Mouse (Mus musculus): ENCODE results near the gene Slc27a3.

The Slc27a3 gene

DNA sequence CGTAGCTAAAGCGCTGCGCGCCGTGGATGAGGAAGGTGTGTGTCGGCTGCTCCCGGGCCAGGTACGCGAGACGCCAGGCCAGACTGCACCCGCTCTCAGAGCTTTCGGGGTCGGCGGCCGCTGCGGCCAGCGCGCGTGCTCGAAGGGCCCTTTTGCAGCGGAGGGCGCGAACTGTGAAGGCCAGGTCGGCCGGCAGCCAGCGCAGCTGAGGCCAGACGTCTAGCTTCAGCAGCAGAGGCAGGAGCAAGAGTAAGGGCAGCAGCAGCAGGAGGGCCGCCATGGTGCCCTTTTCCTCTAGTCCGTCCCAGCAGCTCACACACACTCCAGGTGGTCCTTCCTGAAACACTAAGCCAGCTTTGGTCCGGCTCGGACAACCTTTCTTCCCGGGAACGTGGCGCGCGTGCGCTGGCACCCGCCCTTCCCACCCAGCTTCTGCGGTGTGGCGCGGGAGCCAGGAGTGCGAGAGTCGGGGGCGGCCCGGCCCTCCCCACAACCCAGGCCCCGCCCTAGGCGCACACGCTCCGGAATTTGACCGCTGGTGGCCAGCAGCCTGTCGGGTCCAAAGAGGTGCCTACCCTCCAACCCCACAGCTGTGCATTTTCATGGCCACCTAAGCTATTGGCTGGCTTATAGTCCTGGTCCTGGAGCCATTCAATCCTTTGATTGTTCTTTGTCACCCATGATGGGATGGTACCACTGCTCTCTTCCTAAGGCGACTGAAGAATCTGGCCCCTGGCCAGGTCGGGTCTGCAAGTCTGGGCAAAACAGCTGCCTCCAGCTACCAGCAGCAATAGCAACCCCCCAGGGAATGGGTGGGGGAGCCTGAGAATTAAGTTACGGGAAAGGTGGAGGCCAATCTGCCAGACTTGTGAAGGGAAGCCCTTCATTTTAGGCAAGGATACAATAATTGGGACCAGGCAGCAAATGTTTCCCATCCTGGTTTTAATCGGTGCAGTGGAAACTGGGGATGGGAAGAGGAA, at the start of gene Slc27a3:
Gene Slc27a3 (minus strand): TSS at position 428 of the 980 bp plus-strand sequence.
- peak; percentile 63 for DNase-seq (ENCODE audit: low spot score)

- no peak for DNase-seq (ENCODE audit: low spot score)
Observed at GRCm38 (mm10) chr3:90437131-90437530, 47.4 kb upstream of the Slc27a3 start.

DNA sequence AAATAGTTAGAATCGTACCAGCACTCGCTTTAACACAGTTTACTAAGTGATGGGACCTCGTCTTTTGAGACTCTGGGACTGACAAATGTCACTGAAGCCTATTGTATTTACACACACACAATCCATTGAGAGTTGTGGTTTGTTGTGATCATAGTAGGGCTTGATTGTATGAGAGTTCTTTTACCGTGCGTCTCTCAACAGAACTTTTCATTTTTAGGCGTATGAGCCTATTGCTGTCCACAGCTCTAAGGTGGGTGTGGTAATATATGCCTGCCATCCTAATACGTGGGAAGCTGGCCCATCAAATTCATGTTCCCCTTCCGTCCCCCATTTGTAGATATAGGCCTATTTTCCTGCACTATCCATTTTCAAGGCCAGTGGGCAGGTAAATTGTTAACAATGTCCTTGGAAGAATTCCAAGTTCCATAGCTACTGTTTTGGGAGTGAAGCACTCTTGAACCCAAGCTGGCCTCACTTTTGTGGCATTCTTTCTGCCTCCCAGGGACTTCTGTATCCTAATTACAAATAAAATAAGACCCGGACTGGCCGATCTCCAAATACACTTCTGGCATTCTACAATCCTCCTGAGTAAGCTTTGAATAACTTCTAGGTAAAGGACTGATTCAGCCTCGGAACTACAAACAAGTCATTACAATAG, 44.5 kb upstream of the Slc27a3 start:
- DNase-seq (ENCODE audit: low spot score): peak; percentile 41

GRCm38 (mm10) chr3:90433381-90434020, 43.8 kb upstream of the Slc27a3 start, which contains the start of gene Ints3:
Gene Ints3, minus strand, starts transcription at chr3:90433622.
- DNase-seq (ENCODE audit: low spot score): peak; percentile 100

DNA sequence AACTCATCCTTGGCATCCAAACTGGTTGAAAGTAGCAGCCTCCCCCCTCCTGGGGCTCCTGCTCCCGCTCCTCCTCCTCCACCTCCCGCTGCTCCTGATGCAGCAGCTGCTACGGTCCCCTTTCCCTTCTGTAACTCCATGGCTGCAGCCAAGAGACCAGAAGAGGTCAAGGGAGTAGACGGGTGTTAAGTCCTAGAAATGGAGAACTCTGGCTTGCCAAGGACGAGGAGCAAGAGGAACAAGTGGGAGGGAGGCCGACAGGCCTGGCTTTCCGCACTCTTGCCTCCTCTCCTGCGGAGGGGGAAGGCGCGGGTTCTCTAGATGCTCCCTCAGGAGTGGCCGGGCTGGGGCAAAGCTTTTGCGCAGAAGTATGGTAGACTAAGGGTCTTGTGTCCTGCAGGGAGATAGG, 43.1 kb upstream of the Slc27a3 start:
- peak; percentile 70 for DNase-seq (ENCODE audit: low spot score)

- DNase-seq (ENCODE audit: low spot score): no peak
Observed at GRCm38 (mm10) chr3:90432348-90432747, 42.6 kb upstream of the Slc27a3 start.

- no peak for DNase-seq (ENCODE audit: low spot score)
Observed at GRCm38 (mm10) chr3:90429576-90429975, 39.8 kb upstream of the Slc27a3 start.

- DNase-seq (ENCODE audit: low spot score): no peak
Observed at GRCm38 (mm10) chr3:90428186-90428585, 38.4 kb upstream of the Slc27a3 start.

GRCm38 (mm10) chr3:90427574-90427973, 37.8 kb upstream of the Slc27a3 start:
- DNase-seq (ENCODE audit: low spot score): no peak

GRCm38 (mm10) chr3:90425499-90425898, 35.8 kb upstream of the Slc27a3 start:
- DNase-seq (ENCODE audit: low spot score): peak; percentile 51

GRCm38 (mm10) chr3:90423549-90423948, 33.8 kb upstream of the Slc27a3 start:
- no peak for DNase-seq (ENCODE audit: low spot score)

GRCm38 (mm10) chr3:90420696-90421095, 31.0 kb upstream of the Slc27a3 start:
- DNase-seq (ENCODE audit: low spot score): peak; percentile 73

GRCm38 (mm10) chr3:90413011-90413396, 23.3 kb upstream of the Slc27a3 start:
- no peak for DNase-seq (ENCODE audit: low spot score)

DNA sequence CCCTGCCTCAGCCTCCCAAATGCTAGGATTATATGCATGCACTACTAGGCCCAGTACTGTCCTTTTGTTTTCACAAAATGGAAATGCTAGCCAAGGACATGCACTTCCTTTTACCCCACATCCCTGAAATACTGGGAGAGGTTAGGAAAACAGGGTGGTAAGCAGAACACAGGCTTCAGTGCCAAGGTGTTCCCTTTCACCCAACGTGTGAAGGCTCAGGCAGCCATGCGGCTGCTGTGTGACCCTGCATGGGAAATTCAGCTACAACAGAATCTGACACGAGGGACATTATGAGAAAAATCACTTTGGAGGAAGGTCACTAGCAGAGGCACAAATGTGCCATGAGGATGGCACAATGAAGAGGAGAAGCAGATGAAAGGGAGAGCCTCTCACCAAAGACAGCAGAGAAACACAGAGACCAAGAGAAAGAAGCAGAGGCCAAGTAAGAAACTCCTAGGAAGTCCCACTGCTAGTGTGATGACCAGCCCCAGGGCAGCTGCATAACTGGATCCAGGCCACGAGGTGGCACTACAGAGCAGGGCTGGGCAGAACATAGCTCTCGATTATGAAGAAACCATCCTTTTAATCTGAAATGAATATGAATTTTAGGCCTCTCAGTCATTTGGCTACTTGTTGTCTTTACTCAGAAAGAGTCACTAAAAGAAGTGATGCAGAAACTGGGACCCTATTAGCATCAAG, 22.7 kb upstream of the Slc27a3 start:
- peak; percentile 58 for DNase-seq (ENCODE audit: low spot score)

DNA sequence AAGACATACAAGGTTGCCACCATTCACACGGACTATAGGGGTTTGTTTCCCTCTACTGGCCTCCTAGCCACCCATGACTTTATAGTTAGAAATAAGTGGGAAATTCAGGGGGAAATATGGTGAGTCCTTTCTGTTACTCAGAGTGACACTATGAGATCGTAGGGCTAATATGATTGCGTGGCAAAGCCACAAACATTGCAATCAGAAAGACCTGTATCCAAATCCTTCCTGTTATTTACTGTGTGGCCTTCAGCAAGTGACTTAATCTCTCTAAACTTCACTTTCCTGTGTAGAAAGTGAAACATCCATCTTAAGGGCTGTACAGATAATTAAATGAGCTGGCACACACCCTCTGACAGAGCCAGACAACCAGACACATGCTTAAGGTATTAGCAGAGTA, 19.0 kb upstream of the Slc27a3 start:
- DNase-seq (ENCODE audit: low spot score): no peak

DNA sequence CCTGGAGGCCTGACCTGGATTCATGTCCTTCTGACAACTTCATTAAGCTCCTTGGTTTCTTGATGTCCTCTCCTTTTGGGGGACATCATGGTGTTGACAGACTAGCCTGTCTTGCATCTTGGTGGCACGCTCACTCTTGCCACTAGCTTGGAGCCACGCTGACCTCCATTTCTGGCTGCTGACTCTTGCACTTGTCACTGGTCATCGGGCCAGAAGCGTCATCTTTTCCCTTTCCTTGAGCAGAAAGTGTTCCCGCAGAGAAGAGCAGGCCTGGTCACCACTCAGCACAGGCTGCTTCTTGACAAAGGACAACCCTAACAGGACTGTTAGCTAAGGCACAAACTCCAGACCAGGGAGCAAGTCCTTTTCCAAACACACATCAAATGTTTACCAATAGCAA, 16.7 kb upstream of the Slc27a3 start:
- DNase-seq (ENCODE audit: low spot score): no peak

GRCm38 (mm10) chr3:90404609-90405008, 14.9 kb upstream of the Slc27a3 start:
- no peak for DNase-seq (ENCODE audit: low spot score)

DNA sequence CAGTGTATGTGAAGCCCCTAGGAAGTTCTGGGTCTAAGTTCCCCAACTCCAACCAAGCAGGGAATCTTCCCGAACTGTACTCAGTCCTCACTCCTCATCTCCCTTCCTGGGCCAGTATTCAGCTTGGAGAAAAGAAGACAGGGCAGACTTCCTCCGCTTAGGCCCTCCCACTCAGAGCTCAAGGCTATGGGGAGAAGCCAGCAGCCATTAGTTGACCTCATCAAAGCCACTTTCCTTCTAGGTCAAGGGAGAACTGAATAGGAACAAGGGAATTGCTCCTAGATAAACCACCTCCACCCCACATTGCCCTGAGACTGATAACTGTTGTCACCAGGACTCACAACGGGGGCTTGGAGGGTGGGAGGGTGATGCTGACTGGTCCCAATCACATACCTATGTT, 14.4 kb upstream of the Slc27a3 start:
- DNase-seq (ENCODE audit: low spot score): no peak

GRCm38 (mm10) chr3:90400993-90401392, 11.3 kb upstream of the Slc27a3 start:
- DNase-seq (ENCODE audit: low spot score): no peak

- DNase-seq (ENCODE audit: low spot score): no peak
Observed at GRCm38 (mm10) chr3:90395629-90396028, 5.9 kb upstream of the Slc27a3 start.

DNA sequence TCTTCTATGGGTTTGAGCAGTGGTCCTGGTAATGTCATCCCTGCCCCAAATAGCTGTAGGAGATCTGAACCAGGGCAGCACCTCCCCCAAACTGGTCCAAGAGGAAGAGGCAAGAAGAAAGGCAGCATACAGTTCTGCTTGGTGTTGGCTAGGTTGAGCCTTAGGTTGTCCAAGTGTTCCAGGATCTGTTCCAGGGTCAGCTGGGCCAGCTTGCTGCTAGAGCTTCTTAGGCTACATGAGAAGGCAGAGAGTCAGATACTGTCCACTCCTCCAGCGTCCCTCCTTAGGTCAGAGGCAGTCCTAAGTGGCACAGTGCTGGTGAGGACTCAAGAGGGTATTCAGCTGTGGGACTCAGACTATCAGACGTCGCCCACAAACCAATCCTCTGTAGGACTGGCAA, 2.9 kb upstream of the Slc27a3 start:
- no peak for DNase-seq (ENCODE audit: low spot score)

DNA sequence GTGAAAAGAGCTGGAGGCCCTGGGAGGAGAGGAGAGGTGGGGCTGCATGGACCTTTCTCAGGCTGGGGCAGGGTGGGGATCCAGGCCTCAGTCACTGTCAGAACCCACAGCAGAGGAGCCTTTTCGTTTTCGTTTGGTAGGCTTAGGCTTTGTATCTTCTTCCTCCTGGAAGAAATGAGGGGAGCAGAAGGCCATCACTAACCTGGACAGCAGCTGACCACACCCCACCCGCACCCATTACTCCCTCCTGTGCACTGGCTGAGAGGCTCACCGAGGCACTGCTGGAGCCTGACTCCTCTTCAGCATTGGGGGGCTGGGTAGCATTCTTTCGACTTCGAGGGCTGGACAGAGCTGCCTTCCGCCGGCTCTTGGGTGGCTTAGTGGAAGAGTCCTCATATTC, 2.2 kb upstream of the Slc27a3 start:
- no peak for DNase-seq (ENCODE audit: low spot score)
